Mouse (Mus musculus) embryonic facial prominence, embryonic 11.5 days (tissue): ENCODE data around the gene Clip4. TPM values are rescaled to one million over a fixed set of nuclear protein-coding genes. Genes with fewer than 3 reads are reported as not detected.

Source experiments
- ATAC-seq: fragments of 200-750 bp; cut with Nextera tagmentation; replicated peaks from 2 replicates; pipeline ENCODE4 v1.8.0; 2017; ENCODE audit warnings: low read depth; ENCODE audit not compliant: insufficient number of reproducible peaks, low FRiP score, low TSS enrichment
- DNase-seq: peaks from one replicate; pipeline ENCODE4 v3.0.0-alpha.2; 2015; ENCODE audit warnings: low spot score
- H3K27ac ChIP-seq: fragments of 300-500 bp; sonication (generic); replicated peaks from 2 replicates; pipeline ENCODE4 v1.5.1; 2014; ENCODE audit warnings: mild to moderate bottlenecking, low read depth, low read length, control low read depth
- H3K27me3 ChIP-seq: fragments of 300-500 bp; sonication (generic); 2 replicates; pipeline ENCODE4 v1.6.1; 2014; ENCODE audit warnings: mild to moderate bottlenecking, low read length, moderate library complexity, mixed read lengths; ENCODE audit not compliant: control insufficient read depth, insufficient read depth
- H3K36me3 ChIP-seq: fragments of 300-500 bp; sonication (generic); replicated peaks from 2 replicates; pipeline ENCODE4 v1.6.1; 2014; ENCODE audit warnings: low read depth, mild to moderate bottlenecking, low read length, moderate library complexity, mixed read lengths; ENCODE audit not compliant: control insufficient read depth, insufficient read depth
- H3K4me1 ChIP-seq: fragments of 300-500 bp; sonication (generic); 2 replicates; pipeline ENCODE4 v1.6.1; 2014; ENCODE audit warnings: low read length, mixed read lengths; ENCODE audit not compliant: control insufficient read depth, insufficient read depth
- H3K4me2 ChIP-seq: fragments of 300-500 bp; sonication (generic); 2 replicates; pipeline ENCODE4 v1.6.1; 2014; ENCODE audit warnings: low read depth, mild to moderate bottlenecking, control low read depth, low read length, moderate library complexity
- H3K4me3 ChIP-seq: fragments of 300-500 bp; sonication (generic); 2 replicates; pipeline ENCODE4 v1.5.1; 2014; ENCODE audit warnings: low read depth, low read length, control low read depth
- H3K9ac ChIP-seq: fragments of 300-500 bp; sonication (generic); replicated peaks from 2 replicates; pipeline ENCODE4 v1.6.1; 2014; ENCODE audit warnings: mild to moderate bottlenecking, control low read depth, low read length
- H3K9me3 ChIP-seq: fragments of 300-500 bp; sonication (generic); replicated peaks from 2 replicates; pipeline ENCODE4 v1.6.1; 2016; ENCODE audit warnings: mild to moderate bottlenecking, low read length, inconsistent platforms, mixed read lengths; ENCODE audit not compliant: control insufficient read depth
- WGBS: fragments of 180-500 bp; shearing (Covaris S2); extraction: QIAGEN DNeasy Blood & Tissue Kit; methylation state at CpG from one replicate; pipeline ENCODE4 v1.1.7; 2014; 5-methylcytosine and 5-hydroxymethylcytosine counted together
- polyA plus RNA-seq: library from polyadenylated mRNA; unstranded; fragments of >200 nt; fragmentation: Nextera tagmentation; extraction: Ambion mirVana; gene quantifications from 2 replicates; pipeline ENCODE4 v1.2.1, GENCODE M21; 2014

Clip4 gene
- polyA plus RNA-seq, 1 experiment from 2014 or later, result 5.0 TPM

DNA sequence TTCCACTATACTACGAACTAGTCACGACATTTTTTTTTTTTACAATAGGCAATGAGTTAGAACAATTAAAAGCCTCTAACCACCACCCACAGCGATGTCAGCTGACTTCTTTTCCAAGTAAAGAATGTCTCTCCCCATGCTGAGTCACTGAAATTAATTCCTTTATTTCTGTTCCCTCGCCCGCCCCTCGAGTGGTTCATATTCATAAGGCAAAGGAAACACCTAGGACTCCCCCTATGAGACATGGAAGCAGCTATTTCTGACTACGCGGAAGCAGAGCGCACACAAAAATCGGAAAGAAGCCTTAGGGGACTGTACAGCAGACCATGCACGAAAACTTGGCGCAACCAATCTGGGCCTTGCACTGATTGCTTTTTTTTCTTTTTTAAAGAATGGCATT lies 100.6 kb downstream of the Clip4 start:
- WGBS, result 85% methylated on average over 12 of the region's 12 CpGs
- Histone ChIP-seq H3K4me1 (peaks cover 3% of the 10 kb centered on the region), H3K27me3 (no peaks in the 10 kb centered on the region), H3K9me3 (no peaks in the 10 kb centered on the region), H3K9ac (no peak overlapping the region), H3K4me3 (no peak overlapping the region), H3K4me2 (no peak overlapping the region), H3K36me3 (no peaks in the 10 kb centered on the region), H3K27ac (no peak overlapping the region)
- no peak for ATAC-seq
- DNase-seq, result no peak

DNA sequence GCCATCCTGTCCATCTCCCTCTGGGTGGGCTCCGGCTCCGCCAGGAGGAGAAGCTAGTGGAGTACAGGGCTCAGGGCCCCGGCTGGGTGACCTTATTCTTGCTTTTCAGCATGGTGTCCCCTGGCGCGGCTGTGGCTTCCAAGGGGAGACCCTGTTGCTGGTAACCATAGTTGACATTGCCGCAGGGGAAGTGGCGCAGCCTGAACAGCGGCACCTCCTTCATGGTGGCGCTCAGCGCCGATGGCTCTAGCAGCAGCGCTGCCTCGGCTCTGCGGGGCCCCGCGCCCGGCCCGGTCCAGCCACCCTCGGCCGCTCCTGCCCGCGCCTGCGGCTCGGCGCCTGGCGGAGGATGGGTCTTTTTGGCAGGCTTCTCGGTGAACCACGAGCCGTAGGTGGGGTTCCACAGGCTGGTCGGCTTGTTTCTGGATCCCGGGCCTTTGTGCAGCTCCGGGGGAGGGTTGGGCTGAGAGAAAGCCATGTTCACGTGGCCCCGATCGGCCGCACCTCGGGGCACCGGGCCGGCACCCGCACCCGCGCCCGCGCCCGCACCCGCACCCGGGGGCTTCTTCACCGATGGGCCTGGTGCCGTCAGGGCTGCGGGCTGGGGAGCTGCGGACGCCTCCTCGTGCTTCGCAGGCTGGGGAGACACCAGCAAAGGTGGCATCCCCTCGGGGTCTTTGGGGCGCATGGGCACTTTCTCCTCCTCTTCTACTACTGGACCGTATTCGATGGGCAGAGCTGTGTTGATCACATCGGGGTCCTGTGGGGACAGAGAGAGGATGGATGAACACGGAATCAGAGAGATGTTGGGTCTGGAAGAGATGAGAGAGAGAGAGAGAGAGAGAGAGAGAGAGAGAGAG lies 101.3 kb downstream of the Clip4 start:
- Histone ChIP-seq H3K9me3 (no peaks in the 10 kb centered on the region), H3K27ac (no peak overlapping the region), H3K4me3 (peak overlapping the region; percentile 43), H3K4me2 (peak overlapping the region; percentile 88), H3K9ac (peak overlapping the region; percentile 86), H3K4me1 (peaks cover 3% of the 10 kb centered on the region), H3K36me3 (no peaks in the 10 kb centered on the region), H3K27me3 (no peaks in the 10 kb centered on the region)
- WGBS, result 5% methylated on average over 60 of the region's 60 CpGs
- DNase-seq (peak; percentile 57), ATAC-seq (peak; percentile 84)

DNA sequence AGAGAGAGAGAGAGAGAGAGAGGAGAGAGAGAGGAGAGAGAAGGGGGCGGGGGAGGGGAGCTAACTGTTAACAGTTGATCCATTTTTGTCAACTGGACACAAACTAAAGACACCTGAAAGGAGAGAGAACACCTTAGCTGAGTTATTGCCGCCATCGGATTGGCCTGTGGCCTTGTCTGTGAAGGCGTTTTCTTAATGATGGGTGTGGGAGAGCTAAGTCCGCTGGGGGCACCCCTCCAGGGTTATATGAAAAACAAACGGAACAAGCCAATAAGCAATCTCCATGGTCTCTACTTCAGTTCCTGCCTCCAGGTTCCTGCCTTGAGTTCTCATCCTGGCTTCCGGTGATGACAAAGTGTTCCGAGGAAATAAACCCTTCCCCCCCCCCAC lies 102.0 kb downstream of the Clip4 start:
- no peak overlapping the region for H3K4me2 ChIP-seq

DNA sequence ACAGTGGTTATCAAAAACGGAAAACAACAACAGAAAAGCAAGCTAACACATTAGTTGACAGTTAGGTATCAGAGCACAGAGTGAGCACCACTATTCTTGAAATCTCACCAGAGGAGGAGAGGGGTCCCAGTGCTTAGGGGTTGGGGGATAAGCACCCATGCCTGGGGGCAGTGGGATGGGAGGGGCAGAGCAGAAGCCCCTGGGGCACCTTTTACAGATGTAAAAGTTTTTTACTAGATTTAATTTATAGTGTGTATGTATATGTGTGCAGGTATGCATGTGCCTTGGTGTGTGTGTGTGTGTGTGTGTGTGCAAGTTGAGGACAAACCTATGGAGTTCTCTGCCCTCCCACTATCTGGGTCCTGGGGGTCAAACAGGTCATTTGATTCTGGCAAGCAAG lies 102.4 kb downstream of the Clip4 start:
- WGBS, result 72% methylated on average over 1 of the region's 1 CpGs
- Histone ChIP-seq H3K36me3 (no peaks in the 10 kb centered on the region), H3K27me3 (no peaks in the 10 kb centered on the region), H3K4me1 (peaks cover 3% of the 10 kb centered on the region), H3K4me2 (no peak overlapping the region), H3K27ac (no peak overlapping the region), H3K9me3 (no peaks in the 10 kb centered on the region), H3K4me3 (no peak overlapping the region), H3K9ac (no peak overlapping the region)
- DNase-seq (no peak), ATAC-seq (no peak)

More for the DNA sequence above, 102.0 kb downstream of the Clip4 start:
- ATAC-seq, result no peak
- Histone ChIP-seq H3K27ac (no peak overlapping the region), H3K9ac (no peak overlapping the region), H3K36me3 (no peaks in the 10 kb centered on the region), H3K27me3 (no peaks in the 10 kb centered on the region), H3K4me3 (no peak overlapping the region), H3K9me3 (no peaks in the 10 kb centered on the region), H3K4me1 (peaks cover 3% of the 10 kb centered on the region)
- no peak for DNase-seq
- 91% methylated on average over 8 of the region's 8 CpGs for WGBS

DNA sequence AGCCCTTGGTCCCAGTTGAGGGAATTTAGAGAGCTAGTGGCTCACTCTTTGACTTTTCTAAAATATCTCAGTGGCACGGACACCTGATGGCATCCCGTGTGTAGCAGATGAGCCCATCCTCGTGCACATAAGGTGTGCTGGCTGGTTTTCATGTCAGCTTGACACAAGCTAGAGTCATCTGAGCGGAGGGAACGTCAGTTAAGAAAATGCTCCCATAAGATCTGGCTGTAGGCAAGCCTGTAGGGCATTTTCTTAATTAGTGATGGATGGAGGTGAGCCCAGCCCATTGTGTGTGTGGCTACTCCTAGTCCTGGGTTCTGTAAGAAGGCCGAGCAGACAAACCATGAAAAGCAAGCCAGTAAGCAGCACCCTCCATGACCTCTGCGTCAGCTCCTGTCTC lies 103.7 kb downstream of the Clip4 start:
- DNase-seq, result no peak
- H3K9ac ChIP-seq, result no peak overlapping the region
- H3K4me1 ChIP-seq, result peaks cover 3% of the 10 kb centered on the region
- 80% methylated on average over 7 of the region's 7 CpGs for WGBS
- no peak overlapping the region for H3K4me2 ChIP-seq
- no peak overlapping the region for H3K27ac ChIP-seq
- H3K4me3 ChIP-seq, result no peak overlapping the region
- no peaks in the 10 kb centered on the region for H3K9me3 ChIP-seq
- no peaks in the 10 kb centered on the region for H3K27me3 ChIP-seq
- H3K36me3 ChIP-seq, result no peaks in the 10 kb centered on the region
- no peak for ATAC-seq

DNA sequence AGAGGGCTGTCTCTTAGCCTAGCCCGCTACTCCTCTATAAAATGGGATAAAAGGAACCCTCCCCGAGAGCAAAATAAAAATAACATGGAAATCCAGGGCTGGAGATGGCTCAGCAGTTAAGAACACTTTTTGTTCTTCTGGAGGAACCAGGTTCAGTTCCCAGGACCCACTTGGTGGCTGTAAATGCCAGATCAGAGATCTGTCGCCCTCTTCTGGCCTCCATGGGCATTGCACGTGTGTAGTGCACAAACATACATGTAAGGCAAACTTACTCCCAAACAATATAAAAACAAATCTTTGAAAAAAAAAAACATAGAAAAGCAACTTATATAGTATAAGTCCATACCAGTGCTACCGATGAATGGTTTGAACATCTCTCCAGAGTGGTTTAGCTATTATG lies 104.7 kb downstream of the Clip4 start:
- no peak for ATAC-seq
- peak; percentile 13 for DNase-seq
- H3K27ac ChIP-seq, result no peak overlapping the region
- no peak overlapping the region for H3K4me3 ChIP-seq
- H3K36me3 ChIP-seq, result no peaks in the 10 kb centered on the region
- H3K4me2 ChIP-seq, result no peak overlapping the region
- peaks cover 3% of the 10 kb centered on the region for H3K4me1 ChIP-seq
- 62% methylated on average over 5 of the region's 5 CpGs for WGBS
- H3K27me3 ChIP-seq, result no peaks in the 10 kb centered on the region
- H3K9ac ChIP-seq, result no peak overlapping the region
- H3K9me3 ChIP-seq, result no peaks in the 10 kb centered on the region

DNA sequence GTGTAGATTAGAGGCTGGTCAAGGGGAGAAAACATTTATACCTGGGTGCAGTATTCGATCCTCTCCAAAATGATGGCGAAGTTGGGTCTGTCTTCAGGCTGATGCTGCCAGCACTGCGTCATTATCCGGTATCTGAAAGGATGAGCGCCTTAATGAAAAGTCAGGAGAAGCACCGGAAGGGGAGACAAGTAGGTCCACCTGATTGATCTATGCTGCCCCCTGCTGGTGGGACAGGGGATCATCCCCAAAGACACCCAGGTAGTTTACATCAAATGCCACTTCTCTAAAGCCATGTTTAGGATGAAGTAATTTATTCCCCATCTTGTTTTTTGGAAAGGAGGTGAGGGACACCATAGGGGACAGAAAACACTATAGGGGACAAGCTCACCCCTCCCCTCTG lies 105.8 kb downstream of the Clip4 start:
- DNase-seq, result peak; percentile 61
- Histone ChIP-seq H3K27me3 (no peaks in the 10 kb centered on the region), H3K9ac (no peak overlapping the region), H3K4me3 (no peak overlapping the region), H3K4me1 (peaks cover 3% of the 10 kb centered on the region), H3K4me2 (no peak overlapping the region), H3K9me3 (no peaks in the 10 kb centered on the region), H3K27ac (no peak overlapping the region), H3K36me3 (no peaks in the 10 kb centered on the region)
- 40% methylated on average over 6 of the region's 6 CpGs for WGBS
- no peak for ATAC-seq

DNA sequence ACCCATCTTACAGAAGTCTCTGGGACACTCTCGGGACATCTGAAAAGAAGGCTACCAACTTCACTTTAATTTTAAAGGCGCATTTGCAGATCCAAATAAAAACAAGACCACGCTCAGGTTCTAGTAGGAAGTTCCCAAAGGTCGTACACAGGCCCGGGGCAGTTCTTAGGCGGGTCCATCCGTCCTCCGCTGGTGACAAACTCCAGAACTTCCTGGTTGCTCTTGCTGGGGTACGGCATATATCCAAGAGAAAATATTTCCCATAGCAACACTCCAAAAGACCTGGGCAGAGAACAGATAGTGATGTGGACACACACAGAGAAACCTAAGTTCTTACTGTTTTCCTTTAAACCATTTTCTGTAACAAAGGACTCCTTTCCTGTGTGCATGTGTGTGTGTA lies 106.5 kb downstream of the Clip4 start:
- Histone ChIP-seq H3K4me3 (no peak overlapping the region), H3K36me3 (no peaks in the 10 kb centered on the region), H3K27ac (no peak overlapping the region), H3K4me2 (no peak overlapping the region), H3K4me1 (no peaks in the 10 kb centered on the region), H3K9me3 (no peaks in the 10 kb centered on the region), H3K9ac (no peak overlapping the region), H3K27me3 (no peaks in the 10 kb centered on the region)
- ATAC-seq, result no peak
- WGBS, result 88% methylated on average over 9 of the region's 9 CpGs
- no peak for DNase-seq
